Mouse (Mus musculus): Measurements from ENCODE around the gene Setd1b.
A peak's percentile ranks its signal among the peaks of the same experiment; 100 is the strongest.

GRCm38 (mm10) chr5:123122181-123122580 is 19.8 kb upstream of the Setd1b start:
- peak; percentile 67 for TF ChIP-seq CTCF (IDR thresholded peaks at IDR 0.05; ENCODE audit: low read depth, low read length)
- no peak for TF ChIP-seq POLR2A (IDR thresholded peaks at IDR 0.05; ENCODE audit: extremely low read depth, insufficient read depth, low read length)
